Mouse (Mus musculus) thymus, adult 2 months (tissue): ENCODE measurements around the gene Rhoq.

Experiments used
- CTCF ChIP-seq: fragments of 200-500 bp; IDR thresholded peaks from 2 replicates; pipeline ENCODE4 v1.5.1; 2012; ENCODE audit warnings: mild to moderate bottlenecking, control low read depth, low read length, moderate library complexity, borderline replicate concordance; ENCODE audit not compliant: control insufficient read depth, poor library complexity, insufficient read depth; ENCODE audit errors: extremely low read depth
- POLR2A ChIP-seq: fragments of 200-500 bp; IDR thresholded peaks from 2 replicates; pipeline ENCODE4 v1.6.1; 2012; ENCODE audit warnings: mild to moderate bottlenecking, low read length, control low read depth, moderate library complexity; ENCODE audit not compliant: control insufficient read depth, poor library complexity, insufficient read depth; ENCODE audit errors: extremely low read depth

GRCm38 (mm10) chr17:86932896-86933295 lies 30.0 kb upstream of the Rhoq start:
- TF ChIP-seq POLR2A (no peak), CTCF (no peak)
